Comparison of ENCODE assay signal across 24 mouse cellular contexts in genomic region chr7:127799211-127799610, GRCm38 (mm10). TPM values are rescaled to one million over a fixed set of nuclear protein-coding genes. Genes with fewer than 3 reads are reported as not detected.
"Had no signal": no experiment of that assay in that cellular context is flagged by ENCODE, and none has a peak within 500 bp of the region (broad histone marks: within the 10 kb centered on the region; RNA-seq: fewer than 3 reads in every experiment).

No protein-coding gene starts in this region.

- ATAC-seq: liver, embryonic 12.5 days; midbrain, embryonic 15.5 days had no signal

- H3K4me2 ChIP-seq: liver, embryonic 12.5 days; liver, embryonic 15.5 days; lung, embryonic 15.5 days; midbrain, embryonic 12.5 days; midbrain, embryonic 15.5 days; neural tube, embryonic 13.5 days had no signal

- H3K9me3 ChIP-seq: liver, embryonic 12.5 days; liver, embryonic 15.5 days; lung, embryonic 15.5 days; midbrain, embryonic 12.5 days; midbrain, embryonic 15.5 days; neural tube, embryonic 13.5 days had no signal

- H3K27ac ChIP-seq: kidney, postnatal 0 days; lung, embryonic 15.5 days; midbrain, embryonic 12.5 days; midbrain, embryonic 15.5 days; neural tube, embryonic 13.5 days had no signal

- H3K9ac ChIP-seq: liver, embryonic 12.5 days; liver, embryonic 15.5 days; lung, embryonic 15.5 days; midbrain, embryonic 12.5 days; midbrain, embryonic 15.5 days; neural tube, embryonic 13.5 days had no signal

- DNase-seq: kidney, adult 11 months; layer of hippocampus, adult 9-11 months; liver; lung, adult 18-20 months; lung, postnatal 10 days; lung, postnatal 36 days; retina, postnatal 1 day; thymus, postnatal 25 days had no signal

- H3K27me3 ChIP-seq: liver, embryonic 12.5 days; liver, embryonic 15.5 days; lung, embryonic 15.5 days; midbrain, embryonic 12.5 days; midbrain, embryonic 15.5 days; neural tube, embryonic 13.5 days had no signal

- H3K4me3 ChIP-seq: layer of hippocampus, adult 2 months; liver, embryonic 12.5 days; liver, embryonic 15.5 days; lung, embryonic 15.5 days; midbrain, embryonic 12.5 days; midbrain, embryonic 15.5 days; myocyte; neural tube, embryonic 13.5 days had no signal

RNA-seq across cellular contexts. Expression of gene Gm49388, which starts 13.8 kb away (rescaled TPM):
- polyA plus RNA-seq: kidney, postnatal 0 days; large intestine, adult 2 months; limb, embryonic 11.5 days; liver, embryonic 12.5 days; liver, embryonic 15.5 days; lung, embryonic 15.5 days; midbrain, embryonic 12.5 days; midbrain, embryonic 15.5 days; neural tube, embryonic 13.5 days; small intestine, adult 2 months; spleen, adult 2 months; stomach, embryonic 16.5 days; testis, adult 2 months; thymus, postnatal 0 days had no signal
